Comparison of ENCODE assay signal across 13 mouse cellular contexts in the genomic region with DNA sequence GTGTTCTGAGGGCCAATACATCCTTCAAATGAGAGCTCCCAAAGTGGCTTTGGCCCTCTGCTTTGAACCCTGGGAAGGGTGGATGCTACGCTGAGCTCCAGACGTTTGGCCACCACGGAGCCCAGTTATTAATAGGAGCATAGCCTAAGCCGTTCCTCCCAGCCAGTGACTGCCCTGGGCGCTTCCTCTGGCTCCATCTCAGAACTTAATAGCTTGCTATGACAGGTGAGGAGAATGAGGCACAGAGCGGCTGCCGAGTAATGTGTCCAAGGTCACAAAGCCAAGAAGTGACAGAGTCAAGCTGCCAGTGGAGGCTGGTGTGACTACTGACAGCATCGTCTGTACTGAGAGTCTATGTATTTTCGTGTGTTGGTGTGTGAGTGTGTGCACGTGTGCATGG. TPM values are rescaled to one million over a fixed set of nuclear protein-coding genes. Genes with fewer than 3 reads are reported as not detected.
"Had no signal": no experiment of that assay in that cellular context is flagged by ENCODE, and none has a peak within 500 bp of the region (broad histone marks: within the 10 kb centered on the region; RNA-seq: fewer than 3 reads in every experiment).

No protein-coding gene starts in this region.

- H3K9me3 ChIP-seq: limb, embryonic 13.5 days; midbrain, embryonic 12.5 days; neural tube, embryonic 13.5 days had no signal

- DNase-seq: kidney, postnatal 10 days; left cerebral cortex, postnatal 4 days; lung, adult 18-20 months; retina, postnatal 1 day; right cerebral cortex, postnatal 14 days; thymus, adult 18-20 months; thymus, postnatal 14 days had no signal

- H3K4me2 ChIP-seq: limb, embryonic 13.5 days; midbrain, embryonic 12.5 days; neural tube, embryonic 13.5 days had no signal

- H3K4me3 ChIP-seq: limb, embryonic 13.5 days; midbrain, embryonic 12.5 days; neural tube, embryonic 13.5 days had no signal

- ATAC-seq: midbrain, embryonic 16.5 days had no signal

- H3K27ac ChIP-seq: limb, embryonic 13.5 days; liver, embryonic 14.5 days; midbrain, embryonic 12.5 days; neural tube, embryonic 13.5 days had no signal

- H3K9ac ChIP-seq: limb, embryonic 13.5 days; liver, embryonic 14.5 days; midbrain, embryonic 12.5 days; neural tube, embryonic 13.5 days had no signal

- H3K36me3 ChIP-seq: limb, embryonic 13.5 days; midbrain, embryonic 12.5 days; neural tube, embryonic 13.5 days had no signal

RNA-seq across cellular contexts. Expression of gene Dnm1, which starts 3.1 kb away (rescaled TPM):
- total RNA-seq: megakaryocyte-erythroid progenitor cell, adult 5-6 weeks had no signal
